Mouse (Mus musculus) spleen, adult 18-20 months (tissue): Measurements from ENCODE around the gene Pidd1.
"Not testable (repeated sequence)": the region's sequence is repeated elsewhere in the genome, so short reads cannot be mapped to it uniquely, and the experiment has no call there.

Source experiments
- DNase-seq, 2 experiments: peaks; one replicate each; pipeline ENCODE4 v3.0.0; 2022; ENCODE audit warnings: mixed read lengths in 2 of 2

Pidd1 gene

GRCm38 (mm10) chr7:141457986-141458660, 14.3 kb upstream of the Pidd1 start:
- DNase-seq = peak; percentile 30 to 66

- DNase-seq = no peak
Measured at GRCm38 (mm10) chr7:141457236-141457635, 13.4 kb upstream of the Pidd1 start.

- no peak for DNase-seq
Measured at GRCm38 (mm10) chr7:141456739-141457138, 12.9 kb upstream of the Pidd1 start.

GRCm38 (mm10) chr7:141455610-141456314, 11.9 kb upstream of the Pidd1 start:
- peak; percentile 51 to 64 for DNase-seq

GRCm38 (mm10) chr7:141454967-141455551, 11.2 kb upstream of the Pidd1 start, which contains the start of gene Pnpla2:
Gene Pnpla2, plus strand, starts transcription at chr7:141455198.
- DNase-seq = peak; percentile 91 to 97

- DNase-seq = no peak
Measured at GRCm38 (mm10) chr7:141453636-141454035, 9.8 kb upstream of the Pidd1 start.

- no peak for DNase-seq
Measured at GRCm38 (mm10) chr7:141451928-141452327, 8.1 kb upstream of the Pidd1 start.

GRCm38 (mm10) chr7:141447110-141447991, 3.5 kb upstream of the Pidd1 start, which contains the start of gene Rplp2:
Gene Rplp2, plus strand, starts transcription at chr7:141447370.
- peak; percentile 89 to 94 for DNase-seq

GRCm38 (mm10) chr7:141446374-141446773, 2.5 kb upstream of the Pidd1 start:
- DNase-seq = not testable (repeated sequence)

- no peak for DNase-seq
Measured at GRCm38 (mm10) chr7:141443081-141443821, 574 bp downstream of the Pidd1 start.

- DNase-seq = no peak
Measured at GRCm38 (mm10) chr7:141442199-141442598, 1.6 kb downstream of the Pidd1 start.

- no peak for DNase-seq
Measured at GRCm38 (mm10) chr7:141441460-141441859, 2.4 kb downstream of the Pidd1 start.

- peak; percentile 15 to 41 for DNase-seq
Measured at GRCm38 (mm10) chr7:141440613-141441012, 3.2 kb downstream of the Pidd1 start.

GRCm38 (mm10) chr7:141439811-141440210, 4.0 kb downstream of the Pidd1 start:
- no peak for DNase-seq

- no peak for DNase-seq
Measured at GRCm38 (mm10) chr7:141439140-141439679, 4.6 kb downstream of the Pidd1 start.

GRCm38 (mm10) chr7:141438201-141438968, 5.4 kb downstream of the Pidd1 start:
- DNase-seq = no peak

GRCm38 (mm10) chr7:141437178-141438120, 6.4 kb downstream of the Pidd1 start, which contains the start of gene Slc25a22:
Gene Slc25a22, minus strand, starts transcription at chr7:141437892.
- peak; percentile 73 to 83 for DNase-seq

- DNase-seq = no peak
Measured at GRCm38 (mm10) chr7:141436523-141436892, 7.3 kb downstream of the Pidd1 start.

- no peak for DNase-seq
Measured at GRCm38 (mm10) chr7:141435856-141436522, 7.8 kb downstream of the Pidd1 start.
